Mouse (Mus musculus): ENCODE results near the gene Gsk3a.

The Gsk3a gene

GRCm38 (mm10) chr7:25187662-25188650 lies 49.7 kb downstream of the Gsk3a start:
- DNase-seq (ENCODE audit: low spot score): peak; percentile 80

- peak; percentile 7 for DNase-seq (ENCODE audit: low spot score)
These were observed 53.6 kb downstream of the Gsk3a start for GRCm38 (mm10) chr7:25184091-25184490.

- DNase-seq (ENCODE audit: low spot score): no peak
These were observed 55.8 kb downstream of the Gsk3a start for GRCm38 (mm10) chr7:25181814-25182213.

GRCm38 (mm10) chr7:25181331-25181790 lies 56.3 kb downstream of the Gsk3a start:
- DNase-seq (ENCODE audit: low spot score): no peak

GRCm38 (mm10) chr7:25180512-25180911 lies 57.1 kb downstream of the Gsk3a start:
- no peak for DNase-seq (ENCODE audit: low spot score)

GRCm38 (mm10) chr7:25179606-25180161 lies 58.0 kb downstream of the Gsk3a start, which contains the start of gene Pou2f2:
TSS of gene Pou2f2 (minus strand) at chr7:25179726.
- DNase-seq (ENCODE audit: low spot score): no peak

- DNase-seq (ENCODE audit: low spot score): no peak
These were observed 58.7 kb downstream of the Gsk3a start for GRCm38 (mm10) chr7:25178787-25179605.

GRCm38 (mm10) chr7:25178317-25178716 lies 59.3 kb downstream of the Gsk3a start:
- DNase-seq (ENCODE audit: low spot score): no peak

All from adipocyte (in vitro differentiated cells).